Mouse (Mus musculus) spleen, adult 2 months (tissue): ENCODE results near the gene Sstr3.

Source experiments
- CTCF ChIP-seq: fragments of 200-500 bp; IDR thresholded peaks from 2 replicates; pipeline ENCODE4 v1.5.1; 2011; ENCODE audit warnings: mild to moderate bottlenecking, inconsistent platforms; ENCODE audit not compliant: insufficient read depth, insufficient read length, insufficient replicate concordance; ENCODE audit errors: extremely low read depth
- POLR2A ChIP-seq: fragments of 200-500 bp; IDR thresholded peaks from 2 replicates; pipeline ENCODE4 v1.6.1; 2011; ENCODE audit warnings: low read depth, low read length, inconsistent platforms

DNA sequence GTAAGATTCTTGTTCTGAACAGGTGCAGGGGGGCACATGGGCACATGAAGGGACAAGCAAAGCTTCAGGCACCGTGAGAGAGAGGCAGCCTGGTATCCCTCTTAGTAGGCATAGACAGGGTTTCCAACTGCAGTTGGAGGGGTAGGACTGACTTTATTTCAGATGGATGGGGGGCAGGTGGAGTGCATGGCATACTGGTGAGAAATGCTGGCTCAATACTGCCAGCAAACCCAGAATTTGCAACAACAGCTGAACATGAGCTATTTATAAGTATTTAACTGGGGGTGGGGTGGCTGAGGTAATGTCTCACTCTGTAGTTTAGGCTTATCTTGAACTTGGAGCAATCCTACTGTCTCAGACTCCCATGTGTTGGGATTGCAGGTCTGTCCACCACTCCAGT, 40.5 kb downstream of the Sstr3 start:
- TF ChIP-seq POLR2A = no peak
- no peak for TF ChIP-seq CTCF
